Mouse (Mus musculus): ENCODE results near the gene Efl1. TPM values are rescaled to one million over a fixed set of nuclear protein-coding genes. Genes with fewer than 3 reads are reported as not detected.

Gene Efl1
- polyA plus RNA-seq, 1 experiment = 9.2 TPM

- DNase-seq = no peak
- H3K4me1 ChIP-seq (ENCODE audit: control insufficient read depth, insufficient read depth, low read length) = no peaks in the 10 kb centered on the region; the same call in 1 of the 2 replicates
- H3K27ac ChIP-seq (ENCODE audit: insufficient read depth, low read length) = no peak overlapping the region
- no peak for TF ChIP-seq POLR2A (IDR thresholded peaks at IDR 0.05; ENCODE audit: borderline replicate concordance, insufficient read depth, low read length)
- WGBS = 80% methylated on average over 19 of the region's 19 CpGs
- H3K27me3 ChIP-seq (ENCODE audit: control insufficient read depth, insufficient read depth, low read length) = no peaks in the 10 kb centered on the region
- H3K4me3 ChIP-seq (replicated peaks; ENCODE audit: insufficient read depth, low read depth, low read length) = no peak overlapping the region
These were observed 164.1 kb downstream of the Efl1 start for GRCm38 (mm10) chr7:82812186-82813155.

GRCm38 (mm10) chr7:82819541-82819940, 171.1 kb downstream of the Efl1 start:
- Histone ChIP-seq H3K27me3 (ENCODE audit: control insufficient read depth, insufficient read depth, low read length) (no peaks in the 10 kb centered on the region), H3K4me1 (ENCODE audit: control insufficient read depth, insufficient read depth, low read length) (no peaks in the 10 kb centered on the region), H3K4me3 (replicated peaks; ENCODE audit: insufficient read depth, low read depth, low read length) (no peak overlapping the region), H3K27ac (ENCODE audit: insufficient read depth, low read length) (no peak overlapping the region)
- DNase-seq = no peak
- no peak for TF ChIP-seq CTCF (IDR thresholded peaks at IDR 0.05; ENCODE audit: borderline replicate concordance, insufficient read depth, low read depth, low read length)
- TF ChIP-seq POLR2A (IDR thresholded peaks at IDR 0.05; ENCODE audit: borderline replicate concordance, insufficient read depth, low read length) = no peak
- 83% methylated on average over 7 of the region's 7 CpGs for WGBS

GRCm38 (mm10) chr7:82820661-82821060, 172.2 kb downstream of the Efl1 start:
- Histone ChIP-seq H3K4me1 (ENCODE audit: control insufficient read depth, insufficient read depth, low read length) (no peaks in the 10 kb centered on the region), H3K27me3 (ENCODE audit: control insufficient read depth, insufficient read depth, low read length) (no peaks in the 10 kb centered on the region), H3K4me3 (replicated peaks; ENCODE audit: insufficient read depth, low read depth, low read length) (no peak overlapping the region), H3K27ac (ENCODE audit: insufficient read depth, low read length) (no peak overlapping the region)
- 74% methylated on average over 4 of the region's 4 CpGs for WGBS
- no peak for DNase-seq
- no peak for TF ChIP-seq CTCF (IDR thresholded peaks at IDR 0.05; ENCODE audit: borderline replicate concordance, insufficient read depth, low read depth, low read length)
- no peak for TF ChIP-seq POLR2A (IDR thresholded peaks at IDR 0.05; ENCODE audit: borderline replicate concordance, insufficient read depth, low read length)

GRCm38 (mm10) chr7:82821501-82821900, 173.1 kb downstream of the Efl1 start:
- no peak for DNase-seq
- no peaks in the 10 kb centered on the region for H3K27me3 ChIP-seq (ENCODE audit: control insufficient read depth, insufficient read depth, low read length)
- H3K4me3 ChIP-seq (replicated peaks; ENCODE audit: insufficient read depth, low read depth, low read length) = no peak overlapping the region
- H3K4me1 ChIP-seq (ENCODE audit: control insufficient read depth, insufficient read depth, low read length) = no peaks in the 10 kb centered on the region
- TF ChIP-seq CTCF (IDR thresholded peaks at IDR 0.05; ENCODE audit: borderline replicate concordance, insufficient read depth, low read depth, low read length) (no peak), POLR2A (IDR thresholded peaks at IDR 0.05; ENCODE audit: borderline replicate concordance, insufficient read depth, low read length) (no peak)
- no peak overlapping the region for H3K27ac ChIP-seq (ENCODE audit: insufficient read depth, low read length)
- WGBS = 77% methylated on average over 3 of the region's 3 CpGs

- Histone ChIP-seq H3K27me3 (ENCODE audit: control insufficient read depth, insufficient read depth, low read length) (no peaks in the 10 kb centered on the region), H3K4me1 (ENCODE audit: control insufficient read depth, insufficient read depth, low read length) (no peaks in the 10 kb centered on the region), H3K4me3 (replicated peaks; ENCODE audit: insufficient read depth, low read depth, low read length) (no peak overlapping the region), H3K27ac (ENCODE audit: insufficient read depth, low read length) (no peak overlapping the region)
- no peak for DNase-seq
- WGBS = 30% methylated on average over 1 of the region's 1 CpGs
- no peak for TF ChIP-seq POLR2A (IDR thresholded peaks at IDR 0.05; ENCODE audit: borderline replicate concordance, insufficient read depth, low read length)
- TF ChIP-seq CTCF (IDR thresholded peaks at IDR 0.05; ENCODE audit: borderline replicate concordance, insufficient read depth, low read depth, low read length) = no peak
These were observed 174.1 kb downstream of the Efl1 start for GRCm38 (mm10) chr7:82822528-82822927.

Other genes with a start within 250 kb of the Efl1 start
- gene Saxo2, start 86 bp upstream of the Efl1 start, polyA plus RNA-seq (2012; rRNA removed) = 11.4 and 11.9 TPM in 2 replicates
- 9.0 and 9.8 TPM in 2 replicates for gene Mex3b, start 218.7 kb downstream of the Efl1 start, polyA plus RNA-seq (2012; rRNA removed)